Mouse (Mus musculus): Measurements from ENCODE around the gene Ezr. TPM values are rescaled to one million over a fixed set of nuclear protein-coding genes. Genes with fewer than 3 reads are reported as not detected.
"Not testable (repeated sequence)": the region's sequence is repeated elsewhere in the genome, so short reads cannot be mapped to it uniquely, and the experiment has no call there.

Gene Ezr
- polyA plus RNA-seq, 1 experiment from 2014 or later: 105 TPM

GRCm38 (mm10) chr17:6733322-6733875, 49.2 kb downstream of the Ezr start:
- no peak overlapping the region for H3K9ac ChIP-seq
- H3K4me1 ChIP-seq: peaks cover 8% of the 10 kb centered on the region
- H3K4me3 ChIP-seq: no peak overlapping the region
- 86% methylated on average over 10 of the region's 10 CpGs for WGBS
- no peak for ATAC-seq (ENCODE audit: extremely low read depth, insufficient number of reproducible peaks, low FRiP score, low TSS enrichment)
- no peak overlapping the region for H3K4me2 ChIP-seq
- H3K27ac ChIP-seq (replicated peaks): no peak overlapping the region
- no peaks in the 10 kb centered on the region for H3K27me3 ChIP-seq (replicated peaks)
- no peaks in the 10 kb centered on the region for H3K9me3 ChIP-seq
- H3K36me3 ChIP-seq: peaks cover 11% of the 10 kb centered on the region

DNA sequence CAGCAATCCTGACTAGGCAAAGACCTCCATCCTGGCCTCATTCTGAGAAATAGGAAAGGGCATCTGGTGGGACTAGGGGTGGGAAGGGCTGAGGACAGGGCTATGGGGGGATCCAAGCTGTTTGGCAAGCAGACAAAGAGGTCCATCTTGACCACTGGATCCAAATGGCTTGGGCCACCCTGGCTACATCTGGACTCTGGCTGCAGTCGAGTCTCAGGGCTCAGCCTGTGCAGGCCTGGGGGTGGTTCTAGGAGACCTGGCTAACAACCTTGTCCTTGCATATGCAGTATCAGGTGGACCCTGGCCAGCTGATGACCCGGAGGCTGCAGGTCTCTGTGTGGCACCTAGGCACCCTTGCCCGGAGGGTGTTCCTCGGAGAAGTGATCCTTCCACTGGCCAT, 49.9 kb downstream of the Ezr start:
- H3K4me1 ChIP-seq: peaks cover 8% of the 10 kb centered on the region
- H3K9me3 ChIP-seq: no peaks in the 10 kb centered on the region
- 85% methylated on average over 4 of the region's 4 CpGs for WGBS
- H3K9ac ChIP-seq: no peak overlapping the region
- H3K27ac ChIP-seq (replicated peaks): no peak overlapping the region
- ATAC-seq (ENCODE audit: extremely low read depth, insufficient number of reproducible peaks, low FRiP score, low TSS enrichment): no peak
- H3K36me3 ChIP-seq: peaks cover 4% of the 10 kb centered on the region; the same call in 1 of the 2 replicates
- no peak overlapping the region for H3K4me3 ChIP-seq
- no peaks in the 10 kb centered on the region for H3K27me3 ChIP-seq (replicated peaks)
- no peak overlapping the region for H3K4me2 ChIP-seq

GRCm38 (mm10) chr17:6731634-6732033, 51.0 kb downstream of the Ezr start:
- Histone ChIP-seq H3K4me1 (peaks cover 2% of the 10 kb centered on the region), H3K27ac (replicated peaks) (no peak overlapping the region)

DNA sequence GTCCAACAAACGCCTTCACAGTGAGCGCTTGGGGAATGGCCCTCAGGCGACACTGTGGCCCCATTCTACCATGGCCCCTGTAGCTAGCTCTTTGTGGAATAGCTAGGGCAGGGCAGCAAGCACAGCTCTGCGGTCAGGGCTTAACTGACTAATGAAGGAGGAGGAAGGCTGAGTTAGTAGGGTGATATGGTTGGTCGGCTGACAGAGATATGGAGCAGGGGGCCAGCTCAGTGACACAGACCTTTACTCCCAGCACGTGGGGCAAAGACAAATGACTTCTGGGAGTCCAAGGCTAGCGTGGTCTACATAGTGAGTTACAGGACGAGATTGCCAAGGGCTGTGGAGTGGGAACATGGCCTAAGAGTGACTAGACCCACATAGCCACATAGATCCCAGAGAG, 51.5 kb downstream of the Ezr start:
- no peaks in the 10 kb centered on the region for H3K36me3 ChIP-seq
- WGBS: 63% methylated on average over 8 of the region's 8 CpGs

More at GRCm38 (mm10) chr17:6731634-6732033, 51.0 kb downstream of the Ezr start:
- Histone ChIP-seq H3K4me2 (no peak overlapping the region), H3K9ac (no peak overlapping the region), H3K9me3 (no peaks in the 10 kb centered on the region), H3K4me3 (no peak overlapping the region), H3K27me3 (replicated peaks) (no peaks in the 10 kb centered on the region), H3K36me3 (no peaks in the 10 kb centered on the region)
- no peak for ATAC-seq (ENCODE audit: extremely low read depth, insufficient number of reproducible peaks, low FRiP score, low TSS enrichment)
- 83% methylated on average over 12 of the region's 12 CpGs for WGBS

DNA sequence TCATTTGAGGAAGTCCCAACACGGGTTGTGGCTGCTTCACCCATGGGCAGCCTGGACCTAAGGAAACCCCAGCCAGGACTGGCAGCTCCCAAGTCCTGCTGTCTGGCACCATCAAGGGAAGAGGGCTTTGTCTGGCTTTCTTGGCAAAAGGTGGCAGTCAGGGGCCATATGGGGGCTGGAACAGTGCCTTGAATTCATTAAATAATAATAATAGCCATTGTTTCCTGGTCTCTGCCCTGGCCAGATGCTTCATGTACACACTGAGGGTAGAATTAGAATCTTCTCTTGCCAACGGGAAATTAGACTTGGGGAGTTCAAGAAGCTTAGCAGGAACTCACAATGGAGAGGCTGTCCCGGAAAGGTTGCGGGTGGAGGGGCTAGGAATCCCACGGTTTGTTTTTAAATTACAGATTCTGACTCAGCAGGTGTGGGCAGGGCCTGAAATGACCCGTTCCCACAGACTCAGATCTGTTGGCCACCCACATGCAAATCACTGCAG, 53.3 kb downstream of the Ezr start:
- Histone ChIP-seq H3K36me3 (no peaks in the 10 kb centered on the region), H3K27ac (replicated peaks) (no peak overlapping the region), H3K9me3 (no peaks in the 10 kb centered on the region), H3K4me3 (no peak overlapping the region), H3K27me3 (replicated peaks) (no peaks in the 10 kb centered on the region), H3K9ac (no peak overlapping the region), H3K4me1 (no peaks in the 10 kb centered on the region), H3K4me2 (no peak overlapping the region)
- no peak for ATAC-seq (ENCODE audit: extremely low read depth, insufficient number of reproducible peaks, low FRiP score, low TSS enrichment)
- 30% methylated on average over 6 of the region's 6 CpGs for WGBS

More for the DNA sequence above, 51.5 kb downstream of the Ezr start:
- no peaks in the 10 kb centered on the region for H3K27me3 ChIP-seq (replicated peaks)
- no peaks in the 10 kb centered on the region for H3K4me1 ChIP-seq
- H3K9me3 ChIP-seq: no peaks in the 10 kb centered on the region
- H3K9ac ChIP-seq: no peak overlapping the region
- H3K27ac ChIP-seq (replicated peaks): no peak overlapping the region
- ATAC-seq (ENCODE audit: extremely low read depth, insufficient number of reproducible peaks, low FRiP score, low TSS enrichment): no peak
- no peak overlapping the region for H3K4me2 ChIP-seq
- no peak overlapping the region for H3K4me3 ChIP-seq

DNA sequence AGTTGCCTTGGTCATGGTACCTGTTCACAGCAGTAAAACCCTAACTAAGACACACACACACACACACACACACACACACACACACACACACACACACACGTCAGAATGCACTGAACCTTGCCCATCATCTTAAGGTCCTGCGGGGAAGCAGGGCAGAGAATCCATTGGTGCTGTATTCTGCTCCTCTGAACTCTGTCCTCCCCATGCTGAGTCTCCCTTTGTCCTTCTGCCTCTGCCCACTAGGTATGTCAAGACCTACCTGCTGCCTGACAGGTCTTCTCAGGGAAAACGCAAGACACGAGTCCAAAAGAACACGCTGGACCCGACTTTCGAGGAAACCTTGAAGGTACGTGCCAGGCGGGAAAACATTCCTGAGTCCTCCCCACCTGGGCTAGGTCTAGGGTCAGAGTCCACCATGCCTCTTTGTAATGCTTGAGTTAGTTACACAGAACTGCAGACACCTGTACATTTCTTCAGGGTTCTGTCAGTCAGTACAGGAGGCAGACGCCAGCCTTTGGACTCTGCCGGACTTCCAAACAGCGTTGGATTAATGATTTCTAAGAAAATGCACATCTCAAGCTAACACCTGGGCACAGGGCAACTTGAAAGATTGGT, 54.5 kb downstream of the Ezr start:
- H3K9ac ChIP-seq: no peak overlapping the region
- 86% methylated on average over 12 of the region's 12 CpGs for WGBS
- no peak for ATAC-seq (ENCODE audit: extremely low read depth, insufficient number of reproducible peaks, low FRiP score, low TSS enrichment)
- no peak overlapping the region for H3K27ac ChIP-seq (replicated peaks)
- no peak overlapping the region for H3K4me2 ChIP-seq
- H3K27me3 ChIP-seq (replicated peaks): no peaks in the 10 kb centered on the region
- no peaks in the 10 kb centered on the region for H3K4me1 ChIP-seq
- H3K9me3 ChIP-seq: no peaks in the 10 kb centered on the region
- H3K36me3 ChIP-seq: no peaks in the 10 kb centered on the region
- H3K4me3 ChIP-seq: no peak overlapping the region

DNA sequence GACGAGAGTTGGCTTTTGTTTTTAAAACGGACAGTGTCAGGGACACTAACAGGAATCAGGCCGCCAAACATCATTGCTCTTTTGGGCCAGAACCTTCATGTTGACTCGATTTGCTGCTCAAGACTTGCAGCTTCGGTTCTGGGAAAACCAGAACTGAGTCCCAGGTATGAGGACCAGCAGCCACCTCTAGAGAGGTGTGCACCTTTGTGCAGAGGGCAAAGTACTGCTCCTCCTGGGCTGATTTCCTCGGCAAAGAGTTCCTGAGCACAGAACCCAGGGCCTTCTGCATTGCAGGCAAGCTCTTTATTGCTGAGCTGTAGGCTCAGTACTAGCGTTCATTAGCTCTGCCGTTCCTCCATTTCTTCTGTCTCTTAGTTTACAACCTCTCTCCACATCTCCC, 68.6 kb downstream of the Ezr start:
- not testable (repeated sequence) for H3K27ac ChIP-seq (replicated peaks); ATAC-seq (ENCODE audit: extremely low read depth, insufficient number of reproducible peaks, low FRiP score, low TSS enrichment); H3K4me2 ChIP-seq

GRCm38 (mm10) chr17:6713483-6713882, 69.1 kb downstream of the Ezr start:
- H3K36me3 ChIP-seq; H3K4me2 ChIP-seq; H3K4me1 ChIP-seq; H3K4me3 ChIP-seq; H3K27ac ChIP-seq (replicated peaks); H3K9me3 ChIP-seq; H3K27me3 ChIP-seq (replicated peaks); ATAC-seq (ENCODE audit: extremely low read depth, insufficient number of reproducible peaks, low FRiP score, low TSS enrichment); H3K9ac ChIP-seq: not testable (repeated sequence)
- 64% methylated on average over 2 of the region's 2 CpGs for WGBS

More for the DNA sequence above, 68.6 kb downstream of the Ezr start:
- 78% methylated on average over 8 of the region's 8 CpGs for WGBS
- not testable (repeated sequence) for H3K9ac ChIP-seq; H3K36me3 ChIP-seq; H3K4me1 ChIP-seq; H3K4me3 ChIP-seq; H3K9me3 ChIP-seq; H3K27me3 ChIP-seq (replicated peaks)

DNA sequence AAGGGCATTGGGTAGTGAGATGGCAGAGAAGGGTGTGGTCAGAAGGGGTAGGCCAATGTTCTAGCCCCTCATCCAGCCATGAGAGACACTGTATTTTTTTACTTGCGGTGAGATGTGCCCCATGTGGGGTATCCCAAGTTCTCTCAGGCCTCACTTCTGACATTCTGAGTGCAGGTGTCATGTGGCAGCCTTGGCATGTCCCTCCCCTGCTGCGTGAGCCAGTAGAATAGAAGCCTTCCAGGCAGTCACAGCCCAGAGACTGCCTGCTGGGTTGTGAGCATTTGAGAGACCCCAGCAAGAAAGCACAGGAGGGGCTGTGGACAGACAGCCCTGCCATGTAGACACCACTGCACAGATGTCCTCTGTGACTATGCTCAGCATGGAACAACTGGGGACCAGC, 74.4 kb downstream of the Ezr start:
- WGBS: 73% methylated on average over 2 of the region's 2 CpGs
- H3K4me3 ChIP-seq; H3K9me3 ChIP-seq; H3K27ac ChIP-seq (replicated peaks); H3K9ac ChIP-seq; H3K27me3 ChIP-seq (replicated peaks); H3K4me2 ChIP-seq; H3K4me1 ChIP-seq; ATAC-seq (ENCODE audit: extremely low read depth, insufficient number of reproducible peaks, low FRiP score, low TSS enrichment); H3K36me3 ChIP-seq: not testable (repeated sequence)

DNA sequence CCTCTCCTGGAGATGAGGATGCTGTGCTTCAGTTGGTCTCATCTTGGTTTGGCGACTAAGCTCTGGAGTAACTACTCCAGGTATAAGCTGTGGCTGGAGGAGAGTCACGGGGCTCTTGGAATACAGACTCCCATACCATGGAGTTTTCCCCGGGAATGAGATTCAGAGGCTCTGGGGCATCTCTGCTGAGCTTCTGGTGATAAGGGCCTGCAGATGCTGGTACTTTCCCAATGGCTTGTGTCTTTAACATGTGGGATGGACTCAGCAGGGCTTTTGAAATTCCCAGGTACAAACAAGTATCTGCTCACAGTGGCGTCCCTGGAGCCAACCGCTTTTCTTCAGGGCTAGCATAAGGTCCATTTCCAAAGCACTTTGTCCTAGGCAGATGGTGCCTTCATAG, 75.2 kb downstream of the Ezr start:
- H3K4me3 ChIP-seq; H3K4me2 ChIP-seq; H3K36me3 ChIP-seq; H3K27me3 ChIP-seq (replicated peaks); H3K27ac ChIP-seq (replicated peaks); H3K9me3 ChIP-seq; H3K4me1 ChIP-seq; H3K9ac ChIP-seq; ATAC-seq (ENCODE audit: extremely low read depth, insufficient number of reproducible peaks, low FRiP score, low TSS enrichment): not testable (repeated sequence)
- 78% methylated on average over 5 of the region's 5 CpGs for WGBS

GRCm38 (mm10) chr17:6706448-6706847, 76.1 kb downstream of the Ezr start:
- not testable (repeated sequence) for H3K4me3 ChIP-seq; H3K9me3 ChIP-seq; ATAC-seq (ENCODE audit: extremely low read depth, insufficient number of reproducible peaks, low FRiP score, low TSS enrichment); H3K4me2 ChIP-seq; H3K36me3 ChIP-seq; H3K27ac ChIP-seq (replicated peaks); H3K27me3 ChIP-seq (replicated peaks); H3K4me1 ChIP-seq; H3K9ac ChIP-seq
- 73% methylated on average over 5 of the region's 5 CpGs for WGBS

Data from heart, embryonic 13.5 days (tissue).